Mouse (Mus musculus): ENCODE measurements around the gene Trak2. TPM values are rescaled to one million over a fixed set of nuclear protein-coding genes. Genes with fewer than 3 reads are reported as not detected.
"Not testable (repeated sequence)": the region's sequence is repeated elsewhere in the genome, so short reads cannot be mapped to it uniquely, and the experiment has no call there.

Trak2 gene
- polyA plus RNA-seq, 1 experiment from 2014 or later: 29.5 TPM

DNA sequence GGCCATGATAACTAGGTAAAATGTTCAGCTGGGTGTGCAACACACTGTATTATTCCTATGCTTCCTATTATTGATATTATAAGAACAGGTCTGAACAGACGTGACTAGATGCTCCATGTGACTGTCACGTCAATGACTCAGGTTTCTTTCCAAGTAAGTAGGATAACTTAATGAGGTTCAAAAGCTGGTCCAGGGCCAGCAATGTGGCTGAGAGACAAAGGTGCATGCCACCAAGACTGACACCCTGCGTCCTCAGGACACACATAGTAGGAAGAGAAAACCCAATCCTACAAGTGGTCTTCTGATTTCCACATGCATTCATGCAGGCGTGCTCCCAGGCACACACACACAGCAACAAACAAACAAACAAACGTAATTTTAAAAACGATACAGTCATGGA, 2.1 kb downstream of the Trak2 start:
- Histone ChIP-seq H3K9ac (ENCODE audit: low read length) (no peak overlapping the region), H3K4me1 (ENCODE audit: control insufficient read depth, insufficient read depth, low read length) (peaks cover 50% of the 10 kb centered on the region), H3K36me3 (ENCODE audit: control insufficient read depth, insufficient read depth) (no peaks in the 10 kb centered on the region), H3K4me2 (ENCODE audit: low read depth, low read length) (peak overlapping the region; percentile 71), H3K27ac (ENCODE audit: low read length) (no peak overlapping the region), H3K27me3 (ENCODE audit: control insufficient read depth, insufficient read depth, low read length) (no peaks in the 10 kb centered on the region), H3K9me3 (replicated peaks; ENCODE audit: control insufficient read depth, low read length) (no peaks in the 10 kb centered on the region), H3K4me3 (ENCODE audit: low read length) (peak overlapping the region; percentile 74)
- ATAC-seq (replicated peaks; ENCODE audit: extremely low read depth, insufficient read depth, low FRiP score): no peak
- 70% methylated on average over 6 of the region's 6 CpGs for WGBS

GRCm38 (mm10) chr1:58970054-58970453, 3.2 kb downstream of the Trak2 start:
- no peaks in the 10 kb centered on the region for H3K27me3 ChIP-seq (ENCODE audit: control insufficient read depth, insufficient read depth, low read length)
- peak overlapping the region; percentile 50 for H3K27ac ChIP-seq (ENCODE audit: low read length)
- peak overlapping the region; percentile 74 for H3K4me3 ChIP-seq (ENCODE audit: low read length)
- H3K4me1 ChIP-seq (ENCODE audit: control insufficient read depth, insufficient read depth, low read length): peaks cover 50% of the 10 kb centered on the region
- H3K4me2 ChIP-seq (ENCODE audit: low read depth, low read length): peak overlapping the region; percentile 71
- H3K36me3 ChIP-seq (ENCODE audit: control insufficient read depth, insufficient read depth): no peaks in the 10 kb centered on the region
- H3K9me3 ChIP-seq (replicated peaks; ENCODE audit: control insufficient read depth, low read length): no peaks in the 10 kb centered on the region
- WGBS: 43% methylated on average over 5 of the region's 5 CpGs
- no peak for ATAC-seq (replicated peaks; ENCODE audit: extremely low read depth, insufficient read depth, low FRiP score)
- peak overlapping the region; percentile 50 for H3K9ac ChIP-seq (ENCODE audit: low read length)

DNA sequence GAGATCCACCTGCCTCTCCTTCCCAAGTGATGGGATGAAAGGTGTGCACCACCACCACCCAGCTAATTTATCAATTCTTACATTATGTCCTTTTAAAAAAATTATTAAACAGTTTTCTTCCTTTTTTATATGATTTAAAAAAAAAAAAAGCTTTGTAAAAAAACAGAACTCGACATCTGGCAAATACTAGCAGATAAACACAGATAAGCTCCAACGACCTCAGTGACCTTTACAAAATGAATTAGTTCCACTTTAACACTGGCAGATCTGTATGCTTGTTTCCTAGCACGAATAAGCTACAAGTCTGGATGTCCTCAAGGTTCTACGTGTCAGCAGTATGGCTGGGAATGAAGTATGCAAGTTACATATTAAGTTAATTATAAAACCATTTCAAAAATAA, 5.7 kb downstream of the Trak2 start:
- Histone ChIP-seq H3K9me3 (replicated peaks; ENCODE audit: control insufficient read depth, low read length) (no peaks in the 10 kb centered on the region), H3K27ac (ENCODE audit: low read length) (no peak overlapping the region), H3K9ac (ENCODE audit: low read length) (no peak overlapping the region), H3K4me3 (ENCODE audit: low read length) (no peak overlapping the region), H3K4me2 (ENCODE audit: low read depth, low read length) (no peak overlapping the region), H3K4me1 (ENCODE audit: control insufficient read depth, insufficient read depth, low read length) (peaks cover 53% of the 10 kb centered on the region), H3K27me3 (ENCODE audit: control insufficient read depth, insufficient read depth, low read length) (no peaks in the 10 kb centered on the region), H3K36me3 (ENCODE audit: control insufficient read depth, insufficient read depth) (no peaks in the 10 kb centered on the region)
- ATAC-seq (replicated peaks; ENCODE audit: extremely low read depth, insufficient read depth, low FRiP score): no peak
- WGBS: 30% methylated on average over 4 of the region's 4 CpGs

- H3K4me2 ChIP-seq (ENCODE audit: low read depth, low read length): no peak overlapping the region
- no peaks in the 10 kb centered on the region for H3K36me3 ChIP-seq (ENCODE audit: control insufficient read depth, insufficient read depth)
- peaks cover 45% of the 10 kb centered on the region for H3K4me1 ChIP-seq (ENCODE audit: control insufficient read depth, insufficient read depth, low read length)
- H3K9ac ChIP-seq (ENCODE audit: low read length): no peak overlapping the region
- H3K4me3 ChIP-seq (ENCODE audit: low read length): no peak overlapping the region
- H3K9me3 ChIP-seq (replicated peaks; ENCODE audit: control insufficient read depth, low read length): no peaks in the 10 kb centered on the region
- H3K27ac ChIP-seq (ENCODE audit: low read length): no peak overlapping the region
- H3K27me3 ChIP-seq (ENCODE audit: control insufficient read depth, insufficient read depth, low read length): no peaks in the 10 kb centered on the region
- ATAC-seq (replicated peaks; ENCODE audit: extremely low read depth, insufficient read depth, low FRiP score): no peak
Measured at GRCm38 (mm10) chr1:58962865-58963264, 10.4 kb downstream of the Trak2 start.

- no peaks in the 10 kb centered on the region for H3K36me3 ChIP-seq (ENCODE audit: control insufficient read depth, insufficient read depth)
- H3K27ac ChIP-seq (ENCODE audit: low read length): no peak overlapping the region
- no peak overlapping the region for H3K4me3 ChIP-seq (ENCODE audit: low read length)
- peaks cover 45% of the 10 kb centered on the region for H3K4me1 ChIP-seq (ENCODE audit: control insufficient read depth, insufficient read depth, low read length)
- no peak overlapping the region for H3K9ac ChIP-seq (ENCODE audit: low read length)
- ATAC-seq (replicated peaks; ENCODE audit: extremely low read depth, insufficient read depth, low FRiP score): no peak
- no peak overlapping the region for H3K4me2 ChIP-seq (ENCODE audit: low read depth, low read length)
- no peaks in the 10 kb centered on the region for H3K27me3 ChIP-seq (ENCODE audit: control insufficient read depth, insufficient read depth, low read length)
- WGBS: 65% methylated on average over 5 of the region's 5 CpGs
- H3K9me3 ChIP-seq (replicated peaks; ENCODE audit: control insufficient read depth, low read length): no peaks in the 10 kb centered on the region
Measured at GRCm38 (mm10) chr1:58962418-58962817, 10.8 kb downstream of the Trak2 start.

DNA sequence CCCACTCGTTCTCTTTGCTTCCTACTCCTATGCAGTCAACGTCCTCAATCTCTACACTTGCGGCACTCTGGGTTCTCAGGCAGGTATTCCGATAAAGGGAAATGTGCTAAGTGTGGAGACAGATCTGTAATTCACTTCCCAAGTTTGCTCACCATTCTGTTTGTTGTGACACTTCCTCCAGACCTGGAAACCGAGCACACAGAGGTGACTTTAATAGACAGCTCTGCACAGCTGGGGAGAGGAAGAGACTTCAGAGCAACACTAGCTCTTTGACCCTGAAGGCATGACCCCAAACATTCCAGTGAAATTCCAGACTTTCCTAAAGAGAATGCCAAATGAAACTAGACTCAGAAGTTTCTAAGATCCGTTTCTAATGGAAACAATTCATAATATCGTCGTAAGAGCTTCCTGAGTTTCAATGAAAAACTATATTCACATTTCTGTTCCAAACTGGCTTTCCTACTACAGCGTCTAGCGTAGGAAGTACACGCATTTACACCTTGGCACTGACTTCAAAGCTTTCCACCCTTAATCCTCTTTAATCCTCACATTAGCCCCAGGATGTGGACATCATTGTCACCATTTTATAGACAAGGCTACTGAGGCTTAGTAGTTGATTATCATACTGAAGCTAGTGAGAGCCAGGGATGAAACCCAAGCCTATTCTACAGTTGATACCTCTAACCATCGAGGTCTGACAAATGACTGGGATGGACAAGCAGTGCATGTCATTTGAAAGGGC, 11.9 kb downstream of the Trak2 start:
- Histone ChIP-seq H3K4me2 (ENCODE audit: low read depth, low read length) (no peak overlapping the region), H3K4me1 (ENCODE audit: control insufficient read depth, insufficient read depth, low read length) (peaks cover 45% of the 10 kb centered on the region), H3K36me3 (ENCODE audit: control insufficient read depth, insufficient read depth) (no peaks in the 10 kb centered on the region), H3K9me3 (replicated peaks; ENCODE audit: control insufficient read depth, low read length) (no peaks in the 10 kb centered on the region), H3K27me3 (ENCODE audit: control insufficient read depth, insufficient read depth, low read length) (no peaks in the 10 kb centered on the region), H3K4me3 (ENCODE audit: low read length) (no peak overlapping the region), H3K27ac (ENCODE audit: low read length) (0 out of 2 replicates have a peak overlapping the region, but pooled peaks have one; percentile 25), H3K9ac (ENCODE audit: low read length) (no peak overlapping the region)
- ATAC-seq (replicated peaks; ENCODE audit: extremely low read depth, insufficient read depth, low FRiP score): 0 out of 2 replicates have a peak, but pooled peaks have one; percentile 37
- 44% methylated on average over 12 of the region's 12 CpGs for WGBS

GRCm38 (mm10) chr1:58959682-58960081, 13.5 kb downstream of the Trak2 start:
- 82% methylated on average over 2 of the region's 2 CpGs for WGBS
- H3K9ac ChIP-seq (ENCODE audit: low read length): no peak overlapping the region
- H3K4me3 ChIP-seq (ENCODE audit: low read length): no peak overlapping the region
- no peaks in the 10 kb centered on the region for H3K27me3 ChIP-seq (ENCODE audit: control insufficient read depth, insufficient read depth, low read length)
- no peak overlapping the region for H3K27ac ChIP-seq (ENCODE audit: low read length)
- H3K9me3 ChIP-seq (replicated peaks; ENCODE audit: control insufficient read depth, low read length): no peaks in the 10 kb centered on the region
- H3K4me1 ChIP-seq (ENCODE audit: control insufficient read depth, insufficient read depth, low read length): peaks cover 58% of the 10 kb centered on the region
- no peak for ATAC-seq (replicated peaks; ENCODE audit: extremely low read depth, insufficient read depth, low FRiP score)
- H3K4me2 ChIP-seq (ENCODE audit: low read depth, low read length): no peak overlapping the region
- no peaks in the 10 kb centered on the region for H3K36me3 ChIP-seq (ENCODE audit: control insufficient read depth, insufficient read depth)

DNA sequence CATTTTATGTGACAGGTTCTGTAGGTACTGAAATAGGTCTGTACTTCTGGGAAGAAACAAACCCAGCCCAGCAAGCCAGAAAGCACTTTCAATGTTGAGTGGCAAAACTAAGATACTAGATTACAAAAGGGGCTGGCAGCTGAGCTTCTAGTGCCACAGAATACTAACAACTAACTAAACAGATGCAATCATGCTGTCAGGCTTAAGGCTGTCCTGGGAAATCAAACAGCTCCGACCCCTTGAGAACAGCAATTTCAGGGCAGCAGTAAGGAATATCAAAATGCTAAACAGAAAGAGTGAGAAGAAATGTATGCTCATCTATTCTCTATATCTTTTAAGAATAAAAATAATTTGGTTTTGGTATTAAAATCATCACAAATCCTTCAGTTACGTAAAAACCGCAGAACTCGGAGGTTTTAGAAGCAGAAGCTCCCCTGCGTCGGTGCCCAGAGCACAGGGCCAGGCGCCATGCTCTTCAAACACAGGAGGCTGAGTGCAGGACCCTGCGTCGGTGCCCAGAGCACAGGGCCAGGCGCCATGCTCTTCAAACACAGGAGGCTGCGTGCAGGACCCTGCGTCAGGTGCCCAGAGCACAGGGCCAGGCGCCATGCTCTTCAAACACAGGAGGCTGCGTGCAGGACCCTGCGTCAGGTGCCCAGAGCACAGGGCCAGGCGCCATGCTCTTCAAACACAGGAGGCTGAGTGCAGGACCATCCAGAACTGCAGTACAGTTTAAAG, 14.3 kb downstream of the Trak2 start:
- H3K27ac ChIP-seq (ENCODE audit: low read length): peak overlapping the region; percentile 26
- H3K27me3 ChIP-seq (ENCODE audit: control insufficient read depth, insufficient read depth, low read length); H3K36me3 ChIP-seq (ENCODE audit: control insufficient read depth, insufficient read depth); H3K9ac ChIP-seq (ENCODE audit: low read length); H3K9me3 ChIP-seq (replicated peaks; ENCODE audit: control insufficient read depth, low read length); H3K4me2 ChIP-seq (ENCODE audit: low read depth, low read length); H3K4me3 ChIP-seq (ENCODE audit: low read length); ATAC-seq (replicated peaks; ENCODE audit: extremely low read depth, insufficient read depth, low FRiP score): not testable (repeated sequence)
- peaks cover 64% of the 10 kb centered on the region for H3K4me1 ChIP-seq (ENCODE audit: control insufficient read depth, insufficient read depth, low read length)
- 58% methylated on average over 16 of the region's 16 CpGs for WGBS

DNA sequence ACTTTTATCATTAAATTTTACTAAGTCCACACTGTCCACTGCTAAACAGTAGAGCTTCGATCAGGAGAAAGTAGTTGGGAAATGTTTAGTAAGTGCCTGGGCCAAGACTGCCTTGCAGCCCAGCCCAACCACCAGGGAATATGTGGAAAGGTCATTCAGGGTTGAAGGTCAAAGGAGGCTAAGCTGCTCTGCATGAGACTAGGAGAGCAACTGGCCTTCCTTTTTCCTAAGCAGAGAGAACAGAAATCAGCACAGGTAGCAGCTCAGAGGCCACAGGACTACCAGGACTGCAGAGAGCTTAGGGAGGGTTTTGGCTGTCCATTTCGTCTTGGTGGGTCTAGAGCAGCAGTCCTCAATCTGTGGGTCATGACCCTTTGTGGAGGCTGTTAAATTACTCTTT, 15.3 kb downstream of the Trak2 start:
- H3K27me3 ChIP-seq (ENCODE audit: control insufficient read depth, insufficient read depth, low read length): no peaks in the 10 kb centered on the region
- no peak overlapping the region; the same call in 1 of the 2 replicates for H3K9ac ChIP-seq (ENCODE audit: low read length)
- H3K4me3 ChIP-seq (ENCODE audit: low read length): no peak overlapping the region
- WGBS: 32% methylated on average over 2 of the region's 2 CpGs
- H3K27ac ChIP-seq (ENCODE audit: low read length): peak overlapping the region; percentile 63
- no peak overlapping the region for H3K4me2 ChIP-seq (ENCODE audit: low read depth, low read length)
- H3K36me3 ChIP-seq (ENCODE audit: control insufficient read depth, insufficient read depth): no peaks in the 10 kb centered on the region
- no peak for ATAC-seq (replicated peaks; ENCODE audit: extremely low read depth, insufficient read depth, low FRiP score)
- H3K4me1 ChIP-seq (ENCODE audit: control insufficient read depth, insufficient read depth, low read length): peaks cover 70% of the 10 kb centered on the region
- no peaks in the 10 kb centered on the region for H3K9me3 ChIP-seq (replicated peaks; ENCODE audit: control insufficient read depth, low read length)
